Mouse (Mus musculus): ENCODE measurements around the gene G530012D18Rik.
"Not testable (repeated sequence)": the region's sequence is repeated elsewhere in the genome, so short reads cannot be mapped to it uniquely, and the experiment has no call there.

- TF ChIP-seq POLR2A (IDR thresholded peaks at IDR 0.05; ENCODE audit: borderline replicate concordance, extremely low read depth, low read depth, low read length); CTCF (IDR thresholded peaks at IDR 0.05; ENCODE audit: insufficient read depth, low read length): not testable (repeated sequence)
These were observed 23.0 kb downstream of the G530012D18Rik start, which contains the start of gene Sp110 for GRCm38 (mm10) chr1:85598271-85599012.
